Mouse (Mus musculus): Measurements from ENCODE around the gene Krt20.

GRCm38 (mm10) chr11:99464836-99465235 is 26.9 kb upstream of the Krt20 start:
- TF ChIP-seq CTCF (IDR thresholded peaks at IDR 0.05; ENCODE audit: insufficient read depth, low read length) (peak; percentile 80), POLR2A (IDR thresholded peaks at IDR 0.05; ENCODE audit: borderline replicate concordance, extremely low read depth, low read depth, low read length) (no peak)
